Mouse (Mus musculus) lung, embryonic 16.5 days (tissue): ENCODE results near the gene Atp11a. TPM values are rescaled to one million over a fixed set of nuclear protein-coding genes. Genes with fewer than 3 reads are reported as not detected.
A peak's percentile ranks its signal among the peaks of the same experiment; 100 is the strongest.

Experiments used
- ATAC-seq: fragments of 200-750 bp; cut with Nextera tagmentation; 2 replicates; pipeline ENCODE4 v1.8.0; 2017; ENCODE audit warnings: low read depth, mild to moderate bottlenecking, moderate library complexity
- H3K27ac ChIP-seq: fragments of 300-500 bp; sonication (generic); 2 replicates; pipeline ENCODE4 v1.5.1; 2014; ENCODE audit warnings: mild to moderate bottlenecking, control low read depth, low read length
- H3K27me3 ChIP-seq: fragments of 300-500 bp; sonication (generic); 2 replicates; pipeline ENCODE4 v1.6.1; 2014; ENCODE audit warnings: low read depth, low read length, mixed read lengths; ENCODE audit not compliant: control insufficient read depth, insufficient read depth
- H3K36me3 ChIP-seq: fragments of 300-500 bp; sonication (generic); 2 replicates; pipeline ENCODE4 v1.6.1; 2014; ENCODE audit warnings: low read length; ENCODE audit not compliant: control insufficient read depth, insufficient read depth
- H3K4me1 ChIP-seq: fragments of 300-500 bp; sonication (generic); replicated peaks from 2 replicates; pipeline ENCODE4 v1.6.1; 2014; ENCODE audit warnings: low read length, mixed read lengths; ENCODE audit not compliant: control insufficient read depth, insufficient read depth
- H3K4me2 ChIP-seq: fragments of 300-500 bp; sonication (generic); 2 replicates; pipeline ENCODE4 v1.6.1; 2014; ENCODE audit warnings: low read depth, low read length, control low read depth
- H3K4me3 ChIP-seq: fragments of 300-500 bp; sonication (generic); 2 replicates; pipeline ENCODE4 v1.5.1; 2014; ENCODE audit warnings: mild to moderate bottlenecking, low read length, control low read depth
- H3K9ac ChIP-seq: fragments of 300-500 bp; sonication (generic); 2 replicates; pipeline ENCODE4 v1.6.1; 2014; ENCODE audit warnings: low read length, control low read depth
- H3K9me3 ChIP-seq: fragments of 300-500 bp; sonication (generic); 2 replicates; pipeline ENCODE4 v1.6.1; 2016; ENCODE audit warnings: low read length; ENCODE audit not compliant: control insufficient read depth
- WGBS: fragments of 180-500 bp; shearing (Covaris S2); extraction: QIAGEN DNeasy Blood & Tissue Kit; methylation state at CpG from one replicate; pipeline ENCODE4 v1.1.7; 2014; 5-methylcytosine and 5-hydroxymethylcytosine counted together
- polyA plus RNA-seq: library from polyadenylated mRNA; unstranded; fragments of >200 nt; fragmentation: Nextera tagmentation; extraction: Ambion mirVana; gene quantifications from 2 replicates; pipeline ENCODE4 v1.2.1, GENCODE M21; 2015

Atp11a gene
- polyA plus RNA-seq, 1 experiment from 2014 or later = 15.7 TPM

DNA sequence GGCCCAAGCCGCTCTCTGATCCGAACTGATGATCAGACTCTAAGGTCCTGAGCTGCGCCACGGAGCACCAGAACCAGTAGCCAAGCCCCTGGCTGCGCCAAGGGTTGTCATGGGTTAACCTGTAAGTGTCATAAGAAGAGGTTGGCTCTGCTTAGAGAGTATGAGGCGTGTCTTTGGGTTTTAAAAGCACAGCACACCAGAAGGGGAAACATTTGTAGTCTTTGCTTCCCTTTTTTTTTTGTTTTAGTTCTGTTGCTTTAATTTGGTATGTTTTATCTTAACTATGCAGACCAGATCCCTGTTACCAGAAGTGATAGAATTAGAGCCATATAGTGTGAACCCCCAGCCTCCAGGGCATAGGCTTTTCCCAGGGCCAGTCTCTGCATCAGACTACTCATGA is 123.3 kb downstream of the Atp11a start:
- Histone ChIP-seq H3K27ac (no peak overlapping the region), H3K27me3 (no peaks in the 10 kb centered on the region), H3K9ac (no peak overlapping the region), H3K9me3 (no peaks in the 10 kb centered on the region), H3K4me3 (no peak overlapping the region), H3K36me3 (no peaks in the 10 kb centered on the region), H3K4me1 (peaks cover 14% of the 10 kb centered on the region), H3K4me2 (no peak overlapping the region)
- 73% methylated on average over 6 of the region's 6 CpGs for WGBS
- no peak for ATAC-seq

DNA sequence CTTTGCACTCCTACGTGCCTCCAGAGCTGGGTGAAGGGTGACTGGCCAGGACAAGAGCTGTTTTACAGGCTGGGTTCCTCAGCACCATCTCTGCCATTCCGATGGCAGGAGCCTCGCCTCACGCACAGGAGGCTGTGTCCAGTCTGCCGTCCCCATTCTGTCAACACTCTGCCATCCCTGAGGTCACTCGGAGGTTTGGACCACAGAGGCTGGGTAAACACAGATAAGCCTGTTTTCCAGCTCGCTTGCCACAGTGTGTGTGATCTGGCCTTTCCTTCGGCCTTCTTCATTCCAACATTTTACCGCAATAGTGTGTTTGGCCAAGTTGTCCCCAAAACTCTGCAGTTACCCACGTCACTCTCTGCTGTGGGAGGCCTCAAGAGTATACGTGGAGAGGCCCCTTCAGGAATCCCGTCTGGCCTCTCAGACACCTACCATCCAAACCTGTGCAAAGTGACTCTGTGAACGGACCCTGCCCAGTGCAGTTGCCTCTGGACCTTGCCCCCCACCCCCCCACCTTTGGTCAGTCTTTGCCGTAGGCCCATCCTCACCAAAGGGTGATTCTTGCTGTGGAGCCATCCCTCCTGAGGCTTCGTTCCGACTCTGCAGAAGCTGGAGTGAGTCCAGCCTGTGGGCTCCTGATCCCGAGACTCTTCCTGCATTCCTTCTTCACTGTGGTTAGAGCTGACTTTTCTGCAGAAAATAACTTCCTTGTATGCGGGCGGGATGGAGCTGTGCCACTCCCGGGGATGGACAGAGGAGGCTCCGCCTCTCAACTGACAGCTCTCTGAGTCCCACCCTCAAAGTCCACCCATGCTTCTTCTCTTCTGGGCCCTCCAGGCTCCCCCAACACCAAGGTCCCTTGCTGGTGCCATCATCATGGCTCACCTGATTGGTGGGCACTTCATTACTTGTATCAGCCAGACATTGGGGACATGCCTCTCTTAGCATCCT is 126.5 kb downstream of the Atp11a start:
- Histone ChIP-seq H3K27ac (no peak overlapping the region), H3K4me2 (no peak overlapping the region), H3K9me3 (no peaks in the 10 kb centered on the region), H3K9ac (no peak overlapping the region), H3K4me3 (no peak overlapping the region), H3K36me3 (no peaks in the 10 kb centered on the region), H3K4me1 (peaks cover 14% of the 10 kb centered on the region), H3K27me3 (no peaks in the 10 kb centered on the region)
- WGBS = 26% methylated on average over 21 of the region's 21 CpGs
- peak; percentile 40 for ATAC-seq

DNA sequence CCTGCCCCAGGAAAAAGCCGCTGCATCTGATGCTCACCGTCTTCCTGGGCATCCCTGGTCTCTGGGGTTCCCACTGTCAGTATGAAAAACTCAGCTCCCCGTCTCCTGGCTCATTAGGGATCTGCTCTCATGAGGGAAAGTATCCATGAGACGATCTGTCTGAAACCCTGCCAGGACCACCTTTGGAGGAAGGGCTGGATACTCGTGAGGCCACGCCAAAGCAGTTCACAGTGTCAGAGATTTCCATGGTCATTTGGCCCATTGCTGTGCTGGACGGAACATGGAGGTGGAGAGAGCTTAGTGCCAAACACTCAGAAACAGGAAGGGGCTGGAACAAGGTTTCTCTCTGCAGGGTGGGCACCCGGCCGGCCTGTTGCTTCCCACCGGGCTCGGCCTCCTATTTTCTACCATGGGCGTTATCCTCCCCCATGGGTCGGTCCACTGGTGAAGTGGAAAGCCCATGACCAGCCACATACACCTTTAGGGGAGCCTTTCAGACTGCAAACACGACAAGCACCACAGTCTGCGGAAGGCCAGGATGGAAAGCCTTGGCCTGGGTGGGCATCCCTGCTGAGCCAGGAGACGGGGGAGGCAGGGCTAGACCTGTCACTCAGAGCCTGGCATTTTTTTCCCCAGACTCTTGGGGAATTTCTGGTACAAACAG is 131.1 kb downstream of the Atp11a start:
- Histone ChIP-seq H3K36me3 (no peaks in the 10 kb centered on the region), H3K27me3 (no peaks in the 10 kb centered on the region), H3K9ac (no peak overlapping the region), H3K9me3 (no peaks in the 10 kb centered on the region), H3K4me1 (peaks cover 6% of the 10 kb centered on the region), H3K27ac (no peak overlapping the region), H3K4me3 (no peak overlapping the region), H3K4me2 (no peak overlapping the region)
- WGBS = 80% methylated on average over 16 of the region's 16 CpGs
- ATAC-seq = no peak

GRCm38 (mm10) chr8:12889046-12889598 is 132.3 kb downstream of the Atp11a start:
- no peaks in the 10 kb centered on the region for H3K9me3 ChIP-seq
- H3K27me3 ChIP-seq = no peaks in the 10 kb centered on the region
- H3K4me3 ChIP-seq = no peak overlapping the region
- H3K4me2 ChIP-seq = no peak overlapping the region
- H3K36me3 ChIP-seq = no peaks in the 10 kb centered on the region
- H3K9ac ChIP-seq = no peak overlapping the region
- H3K4me1 ChIP-seq = no peaks in the 10 kb centered on the region
- no peak for ATAC-seq
- no peak overlapping the region for H3K27ac ChIP-seq
- 84% methylated on average over 11 of the region's 11 CpGs for WGBS

GRCm38 (mm10) chr8:12892882-12893446 is 136.2 kb downstream of the Atp11a start:
- H3K9me3 ChIP-seq = no peaks in the 10 kb centered on the region
- H3K4me1 ChIP-seq = peaks cover 7% of the 10 kb centered on the region; the same call in 1 of the 2 replicates
- no peak overlapping the region for H3K9ac ChIP-seq
- H3K27ac ChIP-seq = no peak overlapping the region
- H3K4me2 ChIP-seq = no peak overlapping the region
- no peak overlapping the region for H3K4me3 ChIP-seq
- 64% methylated on average over 5 of the region's 5 CpGs for WGBS
- H3K36me3 ChIP-seq = no peaks in the 10 kb centered on the region
- no peaks in the 10 kb centered on the region for H3K27me3 ChIP-seq
- ATAC-seq = no peak

DNA sequence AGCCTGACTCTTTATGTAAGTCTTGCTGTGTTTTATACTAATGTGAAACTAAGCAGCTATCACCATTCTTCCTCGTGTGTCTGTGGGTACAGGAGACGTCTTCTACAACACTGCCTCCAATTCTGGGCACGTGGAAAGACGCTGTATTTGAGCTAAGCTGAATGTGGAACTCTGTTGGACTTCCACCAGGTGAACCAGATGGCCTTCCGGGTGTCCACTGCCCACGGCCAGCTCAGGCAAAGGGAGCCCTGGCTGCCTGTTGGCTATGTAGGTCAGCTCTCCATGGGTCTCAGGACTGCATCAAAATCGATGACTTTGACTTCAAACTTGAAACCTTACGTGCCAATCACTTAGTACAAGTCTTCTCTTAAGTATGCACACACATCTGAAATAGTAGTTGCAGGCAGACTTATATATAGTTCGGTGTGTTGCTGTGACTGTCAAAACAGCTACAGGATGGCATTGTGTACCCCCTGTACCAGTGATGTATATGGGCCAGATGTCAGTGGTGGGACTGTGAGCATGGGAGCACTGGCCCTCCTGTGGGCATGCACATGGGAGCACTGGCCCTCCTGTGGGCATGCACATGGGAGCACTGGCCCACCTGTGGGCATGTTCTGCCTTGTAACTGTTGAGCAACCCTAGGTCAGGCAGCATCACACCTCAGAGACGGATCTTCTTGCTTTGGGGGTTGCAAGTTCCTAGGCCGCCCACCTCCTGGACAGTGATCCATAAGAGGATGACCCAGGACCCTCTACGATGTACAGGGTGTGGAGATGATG is 137.2 kb downstream of the Atp11a start:
- H3K4me1 ChIP-seq = peaks cover 7% of the 10 kb centered on the region; the same call in 1 of the 2 replicates
- no peaks in the 10 kb centered on the region for H3K9me3 ChIP-seq
- ATAC-seq = no peak
- H3K36me3 ChIP-seq = no peaks in the 10 kb centered on the region
- WGBS = 77% methylated on average over 12 of the region's 12 CpGs
- no peak overlapping the region for H3K9ac ChIP-seq
- no peaks in the 10 kb centered on the region for H3K27me3 ChIP-seq
- no peak overlapping the region for H3K4me2 ChIP-seq
- no peak overlapping the region for H3K27ac ChIP-seq
- H3K4me3 ChIP-seq = no peak overlapping the region

- Histone ChIP-seq H3K9me3 (no peaks in the 10 kb centered on the region), H3K4me3 (no peak overlapping the region), H3K9ac (no peak overlapping the region), H3K4me2 (no peak overlapping the region), H3K4me1 (peaks cover 7% of the 10 kb centered on the region; the same call in 1 of the 2 replicates), H3K36me3 (no peaks in the 10 kb centered on the region), H3K27me3 (no peaks in the 10 kb centered on the region), H3K27ac (no peak overlapping the region)
- ATAC-seq = no peak
- WGBS = 70% methylated on average over 11 of the region's 11 CpGs
These were observed 138.1 kb downstream of the Atp11a start for GRCm38 (mm10) chr8:12894783-12895534.

GRCm38 (mm10) chr8:12895535-12896150 is 138.8 kb downstream of the Atp11a start:
- H3K9me3 ChIP-seq = no peaks in the 10 kb centered on the region
- no peak for ATAC-seq

More at GRCm38 (mm10) chr8:12895535-12896150, 138.8 kb downstream of the Atp11a start:
- H3K4me1 ChIP-seq = peaks cover 7% of the 10 kb centered on the region; the same call in 1 of the 2 replicates
- no peak overlapping the region for H3K27ac ChIP-seq
- H3K9ac ChIP-seq = no peak overlapping the region
- no peak overlapping the region for H3K4me3 ChIP-seq
- H3K27me3 ChIP-seq = no peaks in the 10 kb centered on the region
- WGBS = 58% methylated on average over 9 of the region's 9 CpGs
- no peaks in the 10 kb centered on the region for H3K36me3 ChIP-seq
- H3K4me2 ChIP-seq = no peak overlapping the region
